Mouse (Mus musculus) thymus, adult 18-20 months (tissue): ENCODE data around the gene Palld.

ENCODE experiments used
- DNase-seq, 2 experiments: peaks; one replicate each; pipeline ENCODE4 v3.0.0; 2022; ENCODE audit warnings: mixed read lengths in 2 of 2

Palld gene

GRCm38 (mm10) chr8:61715351-61716125 lies 187.0 kb downstream of the Palld start:
- no peak for DNase-seq

DNA sequence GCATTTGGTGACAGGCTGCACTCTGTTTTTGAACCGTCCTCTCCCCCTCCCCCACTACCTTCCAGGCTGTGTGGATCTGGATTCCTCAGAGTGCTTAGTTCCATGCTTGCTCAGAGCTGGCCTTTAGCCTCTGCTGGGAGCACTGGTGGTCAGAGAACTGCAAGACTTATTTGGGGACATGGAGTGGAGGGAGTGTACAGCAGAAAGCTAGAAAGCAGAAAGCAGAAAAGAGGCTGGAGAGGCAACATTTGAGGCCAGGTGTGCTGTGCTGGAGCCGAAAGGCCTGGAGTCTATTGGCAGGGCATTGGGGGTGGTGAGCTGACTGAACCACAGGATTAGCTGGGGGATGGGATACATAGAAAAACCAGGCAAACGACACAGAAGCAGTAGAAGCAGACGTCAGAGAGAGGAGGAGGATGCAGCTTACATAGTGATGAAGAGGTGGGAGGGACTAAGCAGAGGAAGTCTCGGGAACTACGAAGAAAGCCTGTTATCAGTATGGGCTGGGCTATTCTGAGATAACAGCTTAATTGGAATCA lies 188.1 kb downstream of the Palld start:
- no peak for DNase-seq

- no peak for DNase-seq
These were observed 189.1 kb downstream of the Palld start for GRCm38 (mm10) chr8:61713195-61713990.

GRCm38 (mm10) chr8:61712426-61712825 lies 190.1 kb downstream of the Palld start:
- DNase-seq, result no peak

DNA sequence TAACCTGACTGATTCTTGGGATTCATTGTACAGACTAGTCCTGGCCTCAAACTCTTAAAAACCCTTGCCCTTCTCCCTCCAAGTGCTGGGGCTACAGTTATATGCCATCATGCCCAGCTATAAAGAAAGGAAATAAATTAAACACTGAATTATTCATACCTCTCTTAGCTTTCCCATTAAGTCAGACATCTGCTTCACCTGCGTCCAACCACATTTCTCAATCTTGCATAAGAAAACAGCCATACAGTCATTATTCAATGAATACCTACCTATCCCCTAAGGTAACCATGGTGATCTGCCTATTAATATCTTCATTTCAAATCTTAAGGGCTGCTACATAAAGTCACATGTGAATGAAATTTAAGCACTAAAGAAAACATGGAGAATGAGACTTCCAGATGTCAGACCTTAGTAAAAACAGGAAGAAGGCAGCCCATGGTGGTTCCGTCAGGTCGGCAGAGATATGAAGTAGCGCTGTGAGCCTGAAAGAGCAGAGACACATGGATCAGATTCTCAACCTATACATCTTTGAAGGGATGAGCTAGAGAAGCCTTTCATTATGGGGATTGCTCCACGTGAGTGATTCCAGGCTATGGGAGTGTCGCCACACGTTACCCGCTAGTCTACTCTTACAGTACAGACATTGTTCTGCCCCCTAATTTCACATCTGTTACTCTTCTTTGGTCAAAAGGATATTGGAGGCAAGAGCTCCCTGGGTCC lies 193.7 kb downstream of the Palld start:
- DNase-seq, result no peak

GRCm38 (mm10) chr8:61705491-61705890 lies 197.0 kb downstream of the Palld start:
- no peak for DNase-seq

DNA sequence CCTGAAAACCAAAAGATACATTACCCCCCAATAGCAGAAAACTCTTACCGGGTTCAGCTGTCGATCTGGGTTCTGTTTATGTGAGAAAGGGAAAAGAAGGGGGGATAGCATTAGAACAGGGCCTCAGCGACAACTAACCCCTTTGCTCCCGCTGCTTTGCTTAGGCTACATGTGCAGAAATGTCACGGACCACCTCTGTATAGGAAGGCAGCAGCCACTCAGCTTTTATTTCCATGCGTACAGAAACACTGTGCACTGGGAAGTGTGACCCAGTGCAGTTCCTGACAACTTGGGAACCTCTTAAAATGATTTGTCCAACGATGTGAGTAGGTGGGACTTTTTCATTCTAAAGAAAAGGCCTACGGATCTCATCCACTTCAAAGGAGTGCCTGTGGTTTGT lies 200.4 kb downstream of the Palld start:
- no peak for DNase-seq

DNA sequence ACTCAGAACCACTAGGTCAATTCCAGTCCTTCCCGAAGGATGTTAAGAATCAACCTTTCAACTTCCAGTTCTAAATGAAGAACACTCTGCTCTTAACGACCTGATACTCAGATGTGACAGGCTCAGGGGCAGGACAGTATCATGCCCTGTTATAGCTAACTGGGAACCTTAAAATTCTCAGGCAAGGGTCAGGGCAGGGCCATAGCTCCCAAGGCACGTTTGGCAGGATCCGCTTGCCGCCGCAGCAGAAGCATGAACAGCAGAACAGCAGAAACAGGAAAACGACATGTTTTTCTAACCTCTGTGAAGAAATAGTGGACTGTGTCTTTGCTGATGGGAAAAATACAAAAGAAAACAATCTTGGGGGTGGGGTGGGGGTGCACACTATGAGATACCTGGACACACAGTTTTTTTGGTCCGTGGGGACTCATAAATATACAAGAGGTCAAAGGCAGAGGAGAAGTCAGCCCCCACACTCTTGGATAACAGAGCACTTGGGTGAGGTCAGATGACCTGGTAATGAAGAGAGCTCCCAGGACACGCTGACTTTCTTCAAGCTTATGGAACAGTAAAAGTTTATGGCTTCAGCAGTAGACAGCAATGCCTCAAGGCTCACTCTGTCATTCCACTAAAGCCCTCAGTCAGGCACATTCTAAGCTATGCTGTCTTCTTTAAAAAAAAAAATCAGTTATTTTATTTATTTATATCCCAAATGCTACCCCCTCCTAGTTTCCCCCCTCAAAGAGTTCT lies 201.4 kb downstream of the Palld start:
- no peak for DNase-seq

- no peak for DNase-seq
These were observed 202.2 kb downstream of the Palld start for GRCm38 (mm10) chr8:61700298-61700697.

DNA sequence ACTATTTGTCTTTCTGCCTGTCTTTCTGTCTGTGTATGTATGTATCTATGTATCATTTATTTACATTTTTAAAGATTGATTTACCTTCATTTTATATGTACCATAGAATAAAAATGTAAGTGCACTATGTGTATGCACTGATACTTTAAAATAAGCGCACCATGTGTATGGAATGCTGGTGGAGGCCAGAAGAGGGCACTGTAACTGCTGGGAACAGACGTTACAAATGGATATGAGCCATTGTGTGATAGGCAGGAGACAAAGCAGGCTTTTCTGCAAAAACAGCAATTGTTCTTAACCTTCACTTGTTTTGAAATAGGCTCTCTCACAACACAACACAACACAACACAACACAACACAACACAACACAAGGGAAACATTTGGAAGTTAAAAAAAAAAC lies 203.5 kb downstream of the Palld start:
- no peak for DNase-seq

- no peak for DNase-seq
These were observed 204.6 kb downstream of the Palld start for GRCm38 (mm10) chr8:61697728-61698385.

- DNase-seq, result no peak
These were observed 205.5 kb downstream of the Palld start for GRCm38 (mm10) chr8:61696846-61697455.

- peak in 1 of 2 experiments; percentile 5 for DNase-seq
These were observed 207.1 kb downstream of the Palld start for GRCm38 (mm10) chr8:61695416-61695815.

- DNase-seq, result no peak
These were observed 209.6 kb downstream of the Palld start for GRCm38 (mm10) chr8:61692866-61693265.

- DNase-seq, result no peak
These were observed 210.4 kb downstream of the Palld start for GRCm38 (mm10) chr8:61692129-61692528.

GRCm38 (mm10) chr8:61691391-61691790 lies 211.1 kb downstream of the Palld start:
- DNase-seq, result no peak

- no peak for DNase-seq
These were observed 215.4 kb downstream of the Palld start for GRCm38 (mm10) chr8:61687071-61687470.

DNA sequence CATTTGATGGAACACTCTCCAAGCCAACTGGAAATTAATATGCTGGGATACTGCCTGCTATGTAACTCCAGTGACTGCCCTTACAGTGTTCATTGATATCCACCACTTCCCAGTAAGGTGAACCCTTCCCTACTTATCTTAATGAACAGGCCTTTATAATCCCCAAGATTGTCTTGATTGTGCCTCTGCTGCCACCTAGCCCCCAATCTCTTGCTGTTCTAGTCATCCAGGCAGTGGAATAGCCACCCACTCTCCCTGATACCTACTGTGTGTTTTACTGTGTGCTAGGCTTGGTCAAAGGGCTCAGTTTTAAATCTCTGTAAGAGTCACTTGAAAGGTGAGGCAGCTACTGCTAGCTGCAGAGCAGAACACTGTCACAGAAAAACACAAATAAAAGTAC lies 216.2 kb downstream of the Palld start:
- no peak for DNase-seq

DNA sequence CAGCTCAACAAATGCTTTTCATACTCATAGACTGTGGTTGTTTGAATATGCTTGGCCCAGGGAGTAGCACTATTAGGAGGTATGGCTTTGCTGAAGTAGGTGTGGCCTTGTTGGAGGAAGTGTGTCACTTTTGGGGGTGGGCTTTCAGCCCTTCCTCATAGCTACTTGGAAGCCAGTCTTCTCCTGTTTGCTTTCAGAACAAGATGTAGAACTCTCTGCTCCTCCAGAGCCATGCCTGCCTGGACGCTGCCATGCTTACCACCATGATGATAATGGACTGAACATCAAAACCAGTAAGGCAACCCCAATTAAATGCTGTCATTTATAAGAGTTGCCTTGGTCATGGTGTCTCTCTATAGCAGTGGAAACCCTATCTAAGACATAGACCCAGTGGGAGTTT lies 217.2 kb downstream of the Palld start:
- no peak for DNase-seq

- no peak for DNase-seq
These were observed 218.1 kb downstream of the Palld start for GRCm38 (mm10) chr8:61684280-61684939.

GRCm38 (mm10) chr8:61682902-61683301 lies 219.6 kb downstream of the Palld start:
- no peak for DNase-seq
